ENCODE assay signal across 18 mouse cellular contexts in genomic region chrX:140212644-140213361, GRCm38 (mm10).
DNase-seq lines count a peak whose midpoint lies in the region; ATAC-seq lines count a peak whose summit lies in the region.
"Had no signal": no experiment of that assay in that cellular context is flagged by ENCODE, and none has a peak within 500 bp of the region (broad histone marks: within the 10 kb centered on the region; RNA-seq: fewer than 3 reads in every experiment).

No protein-coding gene starts in this region.

- WGBS in forebrain, embryonic 14.5 days: 37% methylated on average over 3 of the region's 3 CpGs
- WGBS in forebrain, embryonic 11.5 days: 70% methylated on average over 3 of the region's 3 CpGs
- 46% methylated on average over 3 of the region's 3 CpGs for WGBS in midbrain, embryonic 14.5 days
- 48% methylated on average over 3 of the region's 3 CpGs for WGBS in midbrain, embryonic 11.5 days
- WGBS in neural tube, embryonic 13.5 days: 23% methylated on average over 3 of the region's 3 CpGs

- ATAC-seq in forebrain, embryonic 14.5 days: no peak; the same call in 1 of the 2 replicates
- no peak for ATAC-seq in forebrain, embryonic 11.5 days (replicated peaks; ENCODE audit: low FRiP score)
- ATAC-seq in midbrain, embryonic 14.5 days (ENCODE audit: low FRiP score, low TSS enrichment): no peak; the same call in 1 of the 2 replicates
- no peak for ATAC-seq in midbrain, embryonic 11.5 days (ENCODE audit: low FRiP score)
- ATAC-seq in neural tube, embryonic 13.5 days (ENCODE audit: low read depth): peak; percentile 75
- no peak for ATAC-seq in erythroid progenitor cell, adult 5-6 weeks (replicated peaks; ENCODE audit: low FRiP score, poor library complexity, severe bottlenecking)
- ATAC-seq: inflammation-experienced regulatory T-cells, adult 6 months; lung, postnatal 0 days had no signal

- H3K27ac ChIP-seq in forebrain, embryonic 14.5 days (ENCODE audit: low read depth, low read length): no peak overlapping the region
- H3K27ac ChIP-seq in forebrain, embryonic 11.5 days (ENCODE audit: low read depth, low read length): no peak overlapping the region
- no peak overlapping the region for H3K27ac ChIP-seq in midbrain, embryonic 14.5 days (replicated peaks; ENCODE audit: low read depth, low read length)
- H3K27ac ChIP-seq in midbrain, embryonic 11.5 days (ENCODE audit: low read depth, low read length): no peak overlapping the region
- peak overlapping the region; percentile 46 for H3K27ac ChIP-seq in neural tube, embryonic 13.5 days (replicated peaks)
- H3K27ac ChIP-seq: heart, embryonic 15.5 days; layer of hippocampus, adult 2 months had no signal

- H3K9ac ChIP-seq in forebrain, embryonic 14.5 days (ENCODE audit: low read length): no peak overlapping the region
- no peak overlapping the region for H3K9ac ChIP-seq in forebrain, embryonic 11.5 days (ENCODE audit: low read length)
- H3K9ac ChIP-seq in midbrain, embryonic 14.5 days (replicated peaks; ENCODE audit: low read length): no peak overlapping the region
- no peak overlapping the region for H3K9ac ChIP-seq in midbrain, embryonic 11.5 days (ENCODE audit: low read length)
- H3K9ac ChIP-seq in neural tube, embryonic 13.5 days: no peak overlapping the region
- H3K9ac ChIP-seq: heart, embryonic 15.5 days had no signal

- no peaks in the 10 kb centered on the region for H3K27me3 ChIP-seq in forebrain, embryonic 14.5 days (replicated peaks; ENCODE audit: control insufficient read depth, insufficient read depth, low read length)
- H3K27me3 ChIP-seq in forebrain, embryonic 11.5 days (ENCODE audit: control insufficient read depth, insufficient read depth, low read length): peaks cover 14% of the 10 kb centered on the region; the same call in 1 of the 2 replicates
- H3K27me3 ChIP-seq in midbrain, embryonic 14.5 days (ENCODE audit: control insufficient read depth, insufficient read depth, low read length): no peaks in the 10 kb centered on the region
- H3K27me3 ChIP-seq in midbrain, embryonic 11.5 days (ENCODE audit: control insufficient read depth, insufficient read depth, low read length): peaks cover 9% of the 10 kb centered on the region
- peaks cover 57% of the 10 kb centered on the region for H3K27me3 ChIP-seq in neural tube, embryonic 13.5 days
- H3K27me3 ChIP-seq: heart, embryonic 15.5 days had no signal

- no peaks in the 10 kb centered on the region for H3K36me3 ChIP-seq in forebrain, embryonic 14.5 days (ENCODE audit: control insufficient read depth, insufficient read depth, low read length)
- H3K36me3 ChIP-seq in forebrain, embryonic 11.5 days (ENCODE audit: control insufficient read depth, insufficient read depth, low read length): no peaks in the 10 kb centered on the region
- no peaks in the 10 kb centered on the region for H3K36me3 ChIP-seq in midbrain, embryonic 14.5 days (ENCODE audit: control insufficient read depth, insufficient read depth, low read length)
- no peaks in the 10 kb centered on the region for H3K36me3 ChIP-seq in midbrain, embryonic 11.5 days (ENCODE audit: control insufficient read depth, insufficient read depth, low read length)
- no peaks in the 10 kb centered on the region for H3K36me3 ChIP-seq in neural tube, embryonic 13.5 days
- H3K36me3 ChIP-seq: heart, embryonic 15.5 days had no signal

- no peak overlapping the region for H3K4me3 ChIP-seq in forebrain, embryonic 14.5 days (ENCODE audit: low read depth, low read length)
- H3K4me3 ChIP-seq in forebrain, embryonic 11.5 days (ENCODE audit: low read depth, low read length): no peak overlapping the region
- H3K4me3 ChIP-seq in midbrain, embryonic 14.5 days (replicated peaks; ENCODE audit: low read depth, low read length): no peak overlapping the region
- H3K4me3 ChIP-seq in midbrain, embryonic 11.5 days (ENCODE audit: low read depth, low read length): no peak overlapping the region
- H3K4me3 ChIP-seq in neural tube, embryonic 13.5 days: no peak overlapping the region
- H3K4me3 ChIP-seq: heart, embryonic 15.5 days; layer of hippocampus, adult 2 months; megakaryocyte, embryonic 14.5 days had no signal

- peak; percentile 42 for DNase-seq in forebrain, embryonic 14.5 days (ENCODE audit: low spot score)
- DNase-seq in forebrain, embryonic 11.5 days (ENCODE audit: low spot score): no peak
- DNase-seq in midbrain, embryonic 14.5 days: peak; percentile 65
- DNase-seq in midbrain, embryonic 11.5 days (ENCODE audit: low spot score, missing footprints): no peak
- DNase-seq in embryo, embryonic 11.5 days (ENCODE audit: low read depth, low spot score): peak; percentile 11
- DNase-seq in urinary bladder, postnatal 10 days (ENCODE audit: low spot score): no peak
- DNase-seq: adrenal gland, postnatal 14 days; heart, adult 11 months; right cerebral cortex, adult 18-20 months; thymus, adult 2 months had no signal

- no peaks in the 10 kb centered on the region for H3K9me3 ChIP-seq in forebrain, embryonic 14.5 days (replicated peaks; ENCODE audit: control insufficient read depth, low read length)
- no peaks in the 10 kb centered on the region for H3K9me3 ChIP-seq in forebrain, embryonic 11.5 days (ENCODE audit: control insufficient read depth, low read length)
- no peaks in the 10 kb centered on the region for H3K9me3 ChIP-seq in midbrain, embryonic 14.5 days (ENCODE audit: control insufficient read depth, low read length)
- no peaks in the 10 kb centered on the region for H3K9me3 ChIP-seq in midbrain, embryonic 11.5 days (ENCODE audit: control insufficient read depth, low read length)
- no peaks in the 10 kb centered on the region for H3K9me3 ChIP-seq in neural tube, embryonic 13.5 days
- H3K9me3 ChIP-seq: heart, embryonic 15.5 days; megakaryocyte, embryonic 14.5 days had no signal

- no peaks in the 10 kb centered on the region for H3K4me1 ChIP-seq in forebrain, embryonic 14.5 days (ENCODE audit: control insufficient read depth, insufficient read depth, low read length)
- no peaks in the 10 kb centered on the region for H3K4me1 ChIP-seq in forebrain, embryonic 11.5 days (replicated peaks; ENCODE audit: control insufficient read depth, insufficient read depth, low read length)
- H3K4me1 ChIP-seq in midbrain, embryonic 14.5 days (ENCODE audit: control insufficient read depth, insufficient read depth, low read length): no peaks in the 10 kb centered on the region
- H3K4me1 ChIP-seq in midbrain, embryonic 11.5 days (ENCODE audit: control insufficient read depth, insufficient read depth, low read length): no peaks in the 10 kb centered on the region
- H3K4me1 ChIP-seq in neural tube, embryonic 13.5 days (replicated peaks): peaks cover 16% of the 10 kb centered on the region; the same call in 1 of the 2 replicates
- H3K4me1 ChIP-seq: heart, embryonic 15.5 days; megakaryocyte, embryonic 14.5 days had no signal

- H3K4me2 ChIP-seq in forebrain, embryonic 14.5 days (ENCODE audit: low read length): no peak overlapping the region
- H3K4me2 ChIP-seq in forebrain, embryonic 11.5 days (ENCODE audit: low read depth, low read length, severe bottlenecking): no peak overlapping the region
- H3K4me2 ChIP-seq in midbrain, embryonic 14.5 days (ENCODE audit: low read length): no peak overlapping the region
- H3K4me2 ChIP-seq in midbrain, embryonic 11.5 days: no peak overlapping the region
- no peak overlapping the region for H3K4me2 ChIP-seq in neural tube, embryonic 13.5 days
- H3K4me2 ChIP-seq: heart, embryonic 15.5 days; liver, embryonic 11.5 days had no signal

Comparison
In these comparisons a context has a peak if more than half of its experiments do, and no peak if none do; other contexts are left out.
1. DNase-seq: peak in forebrain, embryonic 14.5 days (single experiment), midbrain, embryonic 14.5 days (single experiment) and embryo, embryonic 11.5 days (single experiment); none in forebrain, embryonic 11.5 days (single experiment), midbrain, embryonic 11.5 days (single experiment) and urinary bladder, postnatal 10 days (single experiment).